Mouse (Mus musculus) CD4-positive helper T cell, adult 2 months (primary cell): ENCODE measurements around the gene Hapln2.

Source experiments
- DNase-seq: peaks from one replicate; pipeline ENCODE4 v3.0.0-alpha.2; 2012; ENCODE audit warnings: low read depth, missing footprints, low spot score

The Hapln2 gene

DNA sequence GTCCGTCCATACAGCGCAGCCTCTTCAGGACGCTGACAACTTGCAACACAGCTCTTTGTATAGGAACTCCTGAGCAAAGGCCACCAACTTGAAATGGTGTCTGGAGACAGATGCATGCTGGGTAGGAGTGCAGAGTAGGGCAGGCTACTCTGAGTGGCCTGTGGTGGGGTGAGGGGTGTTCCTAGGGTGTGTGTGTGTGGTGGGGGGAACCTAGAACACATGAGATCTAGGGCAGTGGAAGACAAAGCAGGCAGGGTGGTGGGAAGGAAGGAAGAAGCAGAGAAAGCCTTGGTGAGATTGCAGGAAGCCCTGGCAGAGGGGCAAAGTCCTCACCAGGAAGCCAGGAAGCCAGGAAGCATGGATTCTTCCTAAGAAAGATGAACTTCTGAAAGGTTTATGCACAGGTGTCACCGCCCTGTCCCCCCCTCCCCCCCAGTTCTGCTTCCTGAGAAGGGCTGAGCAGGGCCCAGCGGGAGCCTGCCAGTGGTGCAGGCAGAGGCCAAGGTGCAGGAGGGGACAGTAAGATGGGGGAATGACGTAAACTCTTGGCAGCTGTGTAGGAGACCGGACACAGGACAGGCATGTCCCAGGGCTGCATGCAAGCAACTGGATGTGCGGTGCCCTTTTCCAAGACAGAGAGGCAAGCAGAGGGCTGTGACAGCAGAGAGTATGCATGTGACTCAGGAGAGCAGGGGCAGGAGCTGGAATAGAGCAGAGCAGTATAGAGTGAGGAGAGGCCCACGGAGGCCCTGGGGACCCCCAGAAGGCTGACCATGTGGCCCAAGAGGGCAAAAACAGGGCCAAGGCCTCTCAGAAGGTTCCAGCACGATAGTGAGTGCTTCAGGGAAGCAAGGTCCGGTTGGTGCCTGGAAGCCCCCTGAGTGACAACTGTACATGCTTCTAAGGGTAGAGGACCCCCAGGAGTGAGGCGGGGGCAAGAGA lies 45.2 kb downstream of the Hapln2 start:
- DNase-seq: no peak

DNA sequence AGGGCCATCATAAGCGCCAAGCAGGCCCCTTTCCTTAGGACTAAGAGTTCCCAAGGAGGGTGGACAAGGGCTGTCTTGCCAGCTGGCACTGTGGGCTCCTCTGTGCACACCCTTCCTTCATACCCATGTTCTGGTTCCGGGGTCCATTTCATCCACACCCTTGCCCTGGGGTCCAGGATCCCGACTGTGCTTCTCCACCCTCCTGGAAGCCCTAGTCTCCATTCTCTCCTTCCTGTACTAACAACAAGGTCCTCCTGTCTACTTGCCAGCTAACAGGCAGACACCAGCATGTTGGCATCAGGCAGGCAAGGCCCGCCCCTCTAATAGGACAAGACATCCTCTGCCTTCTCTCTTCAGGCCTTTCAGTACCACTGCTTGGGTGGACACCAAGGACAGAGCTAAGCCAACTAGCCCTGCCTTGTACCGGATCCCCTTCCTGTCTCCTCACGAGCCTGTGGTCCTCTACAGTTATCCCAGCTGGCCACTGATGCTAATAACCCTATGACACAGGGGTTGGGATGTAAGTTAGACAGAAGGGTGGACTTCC lies 46.1 kb downstream of the Hapln2 start:
- DNase-seq: no peak

DNA sequence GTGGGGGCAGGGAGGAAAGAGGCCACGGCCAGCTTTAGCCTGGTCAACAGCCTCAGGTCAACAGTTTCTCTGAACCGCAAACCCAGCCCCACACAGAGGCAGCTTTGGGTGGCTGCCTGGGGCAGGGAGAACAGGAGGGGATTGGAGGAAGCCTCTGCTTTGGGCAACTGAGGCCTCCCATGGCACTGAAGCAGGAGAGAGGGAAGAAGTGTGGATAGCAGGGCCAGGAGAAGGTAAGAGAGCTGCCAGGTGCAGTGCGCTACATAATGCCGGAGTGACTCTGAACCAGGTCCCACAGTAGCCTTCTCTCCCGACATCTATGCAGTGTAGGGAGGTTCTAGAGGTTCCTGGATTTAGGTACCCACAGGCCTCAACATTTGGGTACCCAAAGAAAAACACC lies 46.7 kb downstream of the Hapln2 start:
- no peak for DNase-seq

DNA sequence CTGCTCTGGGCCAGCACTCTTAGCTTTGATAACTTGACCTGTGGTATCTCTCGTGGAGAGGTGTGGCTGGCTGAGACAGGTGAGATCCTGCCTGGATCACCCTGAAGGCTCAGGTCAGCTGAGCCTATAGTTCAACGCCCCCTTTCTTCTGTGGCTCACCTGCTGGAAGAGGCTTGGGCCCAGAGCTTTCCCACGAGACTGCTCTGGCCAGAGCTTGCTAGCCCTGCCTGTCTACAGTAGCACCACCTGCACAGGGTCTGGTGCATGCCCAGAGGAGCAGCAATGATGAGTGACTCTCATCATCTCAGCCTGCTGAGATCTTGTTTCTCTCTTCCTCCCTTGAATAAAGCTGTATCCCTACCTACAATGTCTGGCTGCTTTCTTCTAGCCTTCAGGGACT lies 47.3 kb downstream of the Hapln2 start:
- DNase-seq: no peak

DNA sequence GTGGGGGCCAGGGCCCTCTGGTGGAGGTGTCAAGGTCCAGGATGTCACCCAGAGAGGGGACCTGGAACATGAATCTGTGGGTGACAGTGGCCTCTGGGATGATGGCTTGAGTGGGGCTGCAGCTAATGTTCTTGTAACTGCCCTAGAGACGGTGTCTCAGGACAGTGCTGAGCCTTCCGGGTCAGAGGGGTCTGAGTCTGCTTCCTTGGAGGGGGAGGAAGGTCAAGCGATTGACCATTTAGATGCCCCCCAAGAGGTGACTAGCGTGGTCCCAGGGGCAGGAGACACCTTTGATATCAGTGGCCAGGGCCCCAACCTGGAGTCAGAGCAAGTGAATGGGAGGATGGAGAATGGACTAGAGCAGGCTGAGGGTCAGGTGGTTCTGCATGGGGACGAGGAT lies 47.9 kb downstream of the Hapln2 start:
- no peak for DNase-seq

DNA sequence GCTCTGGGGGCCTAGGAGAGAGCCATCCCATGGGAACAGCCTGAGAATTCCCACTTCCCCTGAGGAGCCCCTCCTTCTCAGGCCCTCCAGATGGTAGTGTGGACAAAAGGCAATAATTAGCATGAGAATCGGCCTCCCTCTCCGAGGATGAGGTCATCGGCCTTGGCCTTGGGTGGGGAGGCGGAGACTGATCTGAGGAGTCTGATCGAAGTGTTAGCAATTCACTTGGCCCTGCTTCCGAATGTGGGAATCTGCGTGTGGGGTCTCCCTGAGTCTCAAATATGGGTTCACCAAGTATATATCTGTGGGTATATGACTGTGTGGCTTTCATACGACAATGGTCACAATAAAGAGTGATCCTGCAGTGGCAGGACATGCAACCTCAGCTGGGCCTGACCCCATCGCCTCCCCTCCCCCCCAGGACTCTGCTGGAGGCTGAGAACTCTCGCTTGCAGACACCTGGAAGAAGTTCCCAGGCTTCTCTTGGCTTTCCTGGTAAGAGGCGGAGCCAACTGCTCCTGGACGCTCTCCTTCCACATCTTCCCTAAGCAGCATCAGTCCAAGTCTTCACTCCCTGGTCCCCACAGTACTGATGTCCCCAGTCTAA lies 52.9 kb downstream of the Hapln2 start:
- DNase-seq: no peak

DNA sequence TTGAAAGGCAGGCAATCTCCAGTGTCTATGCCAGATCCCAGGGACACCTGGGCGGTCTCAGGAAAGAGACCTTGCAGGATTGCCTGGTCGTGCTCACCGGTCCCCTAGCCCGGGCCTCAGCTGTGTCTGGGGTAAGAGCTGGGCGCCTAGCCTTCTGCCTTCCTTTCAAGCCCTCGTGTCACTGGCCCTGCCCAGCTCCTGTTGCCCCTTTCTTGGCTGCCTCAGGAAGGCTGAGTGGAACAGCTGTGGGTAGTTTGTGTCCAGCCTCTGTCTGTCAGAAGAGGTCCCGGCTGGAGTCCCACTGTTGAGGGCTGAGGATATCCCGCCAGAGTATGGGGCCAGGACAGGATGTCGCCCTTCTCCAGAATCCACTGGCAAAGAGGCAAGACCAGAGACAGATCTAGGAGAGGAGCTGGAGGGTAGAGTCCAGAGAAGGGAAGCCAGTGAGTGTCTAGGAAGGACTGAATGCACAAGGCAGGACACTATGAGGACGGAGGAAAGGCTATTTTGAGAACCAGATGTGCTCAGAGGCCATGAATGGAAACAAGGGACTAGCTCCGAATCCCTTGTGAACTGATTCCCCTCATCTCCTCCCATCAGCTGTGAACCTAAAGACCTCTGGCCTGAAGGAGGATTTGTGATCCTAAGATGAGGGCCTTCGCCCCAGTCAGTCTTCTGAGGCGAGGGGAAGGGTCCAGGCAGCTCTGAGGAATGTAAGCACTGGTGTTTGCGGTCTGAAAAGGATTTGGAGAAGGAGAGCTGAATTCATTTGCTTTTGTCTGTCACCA lies 53.6 kb downstream of the Hapln2 start:
- no peak for DNase-seq

DNA sequence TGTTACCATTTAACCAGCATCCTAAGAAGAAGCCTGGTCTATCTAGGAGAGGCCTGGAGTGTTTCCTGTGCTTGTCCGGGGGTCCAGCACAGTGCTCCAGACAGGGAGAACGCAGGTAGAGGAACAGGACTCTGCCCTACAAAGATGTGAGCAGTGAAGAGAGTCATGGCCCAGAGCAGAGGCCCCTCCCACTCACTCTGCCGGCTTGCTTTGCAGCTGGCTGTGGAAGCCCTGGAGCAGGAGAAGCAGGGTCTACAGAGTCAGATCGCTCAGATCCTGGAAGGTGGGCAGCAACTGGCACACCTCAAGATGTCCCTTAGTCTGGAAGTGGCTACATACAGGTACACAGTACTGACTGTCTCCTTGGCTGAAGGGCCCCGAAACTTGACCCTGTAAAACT lies 54.6 kb downstream of the Hapln2 start:
- DNase-seq: no peak

DNA sequence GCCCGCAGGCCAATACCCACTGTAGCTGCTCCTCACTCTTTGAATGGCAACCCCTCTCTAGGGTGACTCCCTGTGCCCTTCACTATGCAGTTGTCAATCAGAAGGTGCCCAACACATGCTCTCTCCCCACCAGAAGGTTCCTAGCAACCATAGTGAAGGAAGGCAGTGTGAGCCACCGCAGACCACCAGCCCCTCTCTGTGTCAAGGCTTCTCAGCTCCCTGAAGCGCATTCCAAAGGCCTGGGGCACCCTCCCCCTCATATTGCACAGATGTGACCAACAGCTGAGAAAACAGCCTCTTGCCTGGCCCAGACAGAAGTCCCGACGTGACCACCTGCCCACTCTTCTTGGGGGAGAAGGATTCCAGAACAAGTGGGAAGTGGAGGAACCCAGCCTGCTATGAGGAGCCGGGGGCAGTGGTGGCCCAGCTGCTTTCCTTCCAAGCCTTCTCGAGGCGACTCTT lies 55.1 kb downstream of the Hapln2 start:
- no peak for DNase-seq
